Mouse (Mus musculus): ENCODE data around the gene Taf11. TPM values are rescaled to one million over a fixed set of nuclear protein-coding genes. Genes with fewer than 3 reads are reported as not detected.

Gene Taf11
- total and polyA plus RNA-seq, 2 experiments = 5.1 to 8.9 TPM

- 0 out of 2 replicates have a peak, but pooled peaks cover 2% of the 10 kb centered on the region for H3K4me1 ChIP-seq (ENCODE audit: control insufficient read depth, insufficient read depth, low read length)
- H3K4me3 ChIP-seq (ENCODE audit: insufficient read depth, low read depth, low read length) = no peak overlapping the region
- DNase-seq (ENCODE audit: extremely low read depth, low read depth, low spot score) = no peak
- no peaks in the 10 kb centered on the region for H3K36me3 ChIP-seq (ENCODE audit: control insufficient read depth, insufficient read depth, low read length)
- H3K27me3 ChIP-seq (ENCODE audit: control insufficient read depth, insufficient read depth, low read length) = no peaks in the 10 kb centered on the region
- TF ChIP-seq CTCF (IDR thresholded peaks at IDR 0.05; ENCODE audit: low read depth, low read length) (no peak), POLR2A (IDR thresholded peaks at IDR 0.05; ENCODE audit: extremely low read depth, insufficient read depth, low read length) (no peak)
- H3K27ac ChIP-seq (replicated peaks; ENCODE audit: insufficient read depth, low read depth, low read length) = no peak overlapping the region
- H3K79me2 ChIP-seq (ENCODE audit: control insufficient read depth, insufficient read depth, low read length) = peaks cover 37% of the 10 kb centered on the region; the same call in 1 of the 2 replicates
- 88% methylated on average over 8 of the region's 8 CpGs for WGBS
- H3K9ac ChIP-seq (ENCODE audit: low read depth, low read length) = no peak overlapping the region
Measured at GRCm38 (mm10) chr17:27946371-27946770, 36.7 kb upstream of the Taf11 start.

- peaks cover 37% of the 10 kb centered on the region; the same call in 1 of the 2 replicates for H3K79me2 ChIP-seq (ENCODE audit: control insufficient read depth, insufficient read depth, low read length)
- no peaks in the 10 kb centered on the region for H3K36me3 ChIP-seq (ENCODE audit: control insufficient read depth, insufficient read depth, low read length)
- 0 out of 2 replicates have a peak, but pooled peaks cover 2% of the 10 kb centered on the region for H3K4me1 ChIP-seq (ENCODE audit: control insufficient read depth, insufficient read depth, low read length)
- no peak overlapping the region for H3K9ac ChIP-seq (ENCODE audit: low read depth, low read length)
- WGBS = 45% methylated on average over 6 of the region's 6 CpGs
- no peak overlapping the region for H3K4me3 ChIP-seq (ENCODE audit: insufficient read depth, low read depth, low read length)
- no peak overlapping the region for H3K27ac ChIP-seq (replicated peaks; ENCODE audit: insufficient read depth, low read depth, low read length)
- TF ChIP-seq CTCF (IDR thresholded peaks at IDR 0.05; ENCODE audit: low read depth, low read length) (no peak), POLR2A (IDR thresholded peaks at IDR 0.05; ENCODE audit: extremely low read depth, insufficient read depth, low read length) (no peak)
- no peaks in the 10 kb centered on the region for H3K27me3 ChIP-seq (ENCODE audit: control insufficient read depth, insufficient read depth, low read length)
- peak; percentile 57 for DNase-seq (ENCODE audit: extremely low read depth, low read depth, low spot score)
Measured at GRCm38 (mm10) chr17:27945546-27946216, 36.0 kb upstream of the Taf11 start.

GRCm38 (mm10) chr17:27942131-27942530 lies 32.5 kb upstream of the Taf11 start:
- H3K27ac ChIP-seq (replicated peaks; ENCODE audit: insufficient read depth, low read depth, low read length) = no peak overlapping the region
- TF ChIP-seq POLR2A (IDR thresholded peaks at IDR 0.05; ENCODE audit: extremely low read depth, insufficient read depth, low read length) (no peak), CTCF (IDR thresholded peaks at IDR 0.05; ENCODE audit: low read depth, low read length) (no peak)
- no peaks in the 10 kb centered on the region for H3K36me3 ChIP-seq (ENCODE audit: control insufficient read depth, insufficient read depth, low read length)
- H3K4me3 ChIP-seq (ENCODE audit: insufficient read depth, low read depth, low read length) = no peak overlapping the region
- H3K4me1 ChIP-seq (ENCODE audit: control insufficient read depth, insufficient read depth, low read length) = peaks cover 9% of the 10 kb centered on the region
- H3K9ac ChIP-seq (ENCODE audit: low read depth, low read length) = no peak overlapping the region
- 97% methylated on average over 4 of the region's 4 CpGs for WGBS
- no peaks in the 10 kb centered on the region for H3K27me3 ChIP-seq (ENCODE audit: control insufficient read depth, insufficient read depth, low read length)
- H3K79me2 ChIP-seq (ENCODE audit: control insufficient read depth, insufficient read depth, low read length) = peaks cover 23% of the 10 kb centered on the region
- DNase-seq (ENCODE audit: extremely low read depth, low read depth, low spot score) = no peak

GRCm38 (mm10) chr17:27941698-27942097 lies 32.1 kb upstream of the Taf11 start:
- TF ChIP-seq POLR2A (IDR thresholded peaks at IDR 0.05; ENCODE audit: extremely low read depth, insufficient read depth, low read length) (no peak), CTCF (IDR thresholded peaks at IDR 0.05; ENCODE audit: low read depth, low read length) (no peak)
- Histone ChIP-seq H3K27me3 (ENCODE audit: control insufficient read depth, insufficient read depth, low read length) (no peaks in the 10 kb centered on the region), H3K27ac (replicated peaks; ENCODE audit: insufficient read depth, low read depth, low read length) (no peak overlapping the region), H3K4me3 (ENCODE audit: insufficient read depth, low read depth, low read length) (no peak overlapping the region), H3K79me2 (ENCODE audit: control insufficient read depth, insufficient read depth, low read length) (peaks cover 19% of the 10 kb centered on the region), H3K9ac (ENCODE audit: low read depth, low read length) (no peak overlapping the region), H3K36me3 (ENCODE audit: control insufficient read depth, insufficient read depth, low read length) (no peaks in the 10 kb centered on the region), H3K4me1 (ENCODE audit: control insufficient read depth, insufficient read depth, low read length) (peaks cover 10% of the 10 kb centered on the region)
- DNase-seq (ENCODE audit: extremely low read depth, low read depth, low spot score) = no peak
- WGBS = 79% methylated on average over 2 of the region's 2 CpGs

DNA sequence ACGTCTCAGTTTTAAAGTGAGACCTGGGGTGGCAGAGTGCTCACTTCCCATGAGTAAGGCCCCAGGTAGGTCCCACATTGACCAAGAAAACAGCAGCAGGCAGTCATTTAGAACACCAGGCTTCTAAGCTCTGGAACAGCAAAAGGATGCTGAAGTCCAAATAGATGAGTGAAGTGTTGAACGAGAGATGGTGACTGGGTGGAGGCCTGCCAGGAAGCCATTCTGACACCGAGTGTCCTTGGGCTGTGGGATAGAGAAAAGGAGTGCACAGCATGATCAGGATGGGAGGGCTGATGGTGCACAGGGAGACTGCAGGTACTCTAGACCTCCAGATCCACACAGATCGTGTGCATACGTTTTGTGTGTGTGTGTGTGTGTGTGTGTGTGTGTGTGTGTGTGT lies 31.5 kb upstream of the Taf11 start:
- H3K36me3 ChIP-seq (ENCODE audit: control insufficient read depth, insufficient read depth, low read length) = no peaks in the 10 kb centered on the region
- H3K27ac ChIP-seq (replicated peaks; ENCODE audit: insufficient read depth, low read depth, low read length) = no peak overlapping the region
- no peaks in the 10 kb centered on the region for H3K27me3 ChIP-seq (ENCODE audit: control insufficient read depth, insufficient read depth, low read length)
- DNase-seq (ENCODE audit: extremely low read depth, low read depth, low spot score) = no peak
- no peak overlapping the region for H3K9ac ChIP-seq (ENCODE audit: low read depth, low read length)
- WGBS = 74% methylated on average over 5 of the region's 5 CpGs
- H3K4me3 ChIP-seq (ENCODE audit: insufficient read depth, low read depth, low read length) = no peak overlapping the region
- peaks cover 16% of the 10 kb centered on the region for H3K79me2 ChIP-seq (ENCODE audit: control insufficient read depth, insufficient read depth, low read length)
- no peak for TF ChIP-seq POLR2A (IDR thresholded peaks at IDR 0.05; ENCODE audit: extremely low read depth, insufficient read depth, low read length)
- TF ChIP-seq CTCF (IDR thresholded peaks at IDR 0.05; ENCODE audit: low read depth, low read length) = no peak
- peaks cover 10% of the 10 kb centered on the region for H3K4me1 ChIP-seq (ENCODE audit: control insufficient read depth, insufficient read depth, low read length)

- Histone ChIP-seq H3K27me3 (ENCODE audit: control insufficient read depth, insufficient read depth, low read length) (no peaks in the 10 kb centered on the region), H3K4me1 (ENCODE audit: control insufficient read depth, insufficient read depth, low read length) (peaks cover 10% of the 10 kb centered on the region), H3K9ac (ENCODE audit: low read depth, low read length) (no peak overlapping the region), H3K79me2 (ENCODE audit: control insufficient read depth, insufficient read depth, low read length) (peaks cover 19% of the 10 kb centered on the region), H3K27ac (replicated peaks; ENCODE audit: insufficient read depth, low read depth, low read length) (no peak overlapping the region), H3K36me3 (ENCODE audit: control insufficient read depth, insufficient read depth, low read length) (no peaks in the 10 kb centered on the region), H3K4me3 (ENCODE audit: insufficient read depth, low read depth, low read length) (no peak overlapping the region)
- WGBS = 79% methylated on average over 4 of the region's 4 CpGs
- TF ChIP-seq CTCF (IDR thresholded peaks at IDR 0.05; ENCODE audit: low read depth, low read length) = no peak
- TF ChIP-seq POLR2A (IDR thresholded peaks at IDR 0.05; ENCODE audit: extremely low read depth, insufficient read depth, low read length) = no peak
- DNase-seq (ENCODE audit: extremely low read depth, low read depth, low spot score) = no peak
Measured at GRCm38 (mm10) chr17:27940352-27940751, 30.7 kb upstream of the Taf11 start.
